Mouse (Mus musculus): Measurements from ENCODE around the gene Gm12216.

Gene Gm12216

GRCm38 (mm10) chr11:53794671-53795557 is 64.1 kb downstream of the Gm12216 start:
- peak; percentile 76 to 82 for DNase-seq

- peak; percentile 32 to 34 for DNase-seq
Observed at GRCm38 (mm10) chr11:53794015-53794414, 65.0 kb downstream of the Gm12216 start.

- no peak for DNase-seq
Observed at GRCm38 (mm10) chr11:53792986-53793385, 66.1 kb downstream of the Gm12216 start.

- no peak for DNase-seq
Observed at GRCm38 (mm10) chr11:53789277-53789676, 69.8 kb downstream of the Gm12216 start.

- no peak for DNase-seq
Observed at GRCm38 (mm10) chr11:53788196-53788595, 70.9 kb downstream of the Gm12216 start.

GRCm38 (mm10) chr11:53786058-53787031 is 72.7 kb downstream of the Gm12216 start:
- DNase-seq = peak in 1 of 2 experiments; percentile 28

GRCm38 (mm10) chr11:53785311-53785936 is 73.6 kb downstream of the Gm12216 start:
- peak; percentile 26 to 36 for DNase-seq

GRCm38 (mm10) chr11:53783288-53783687 is 75.8 kb downstream of the Gm12216 start:
- DNase-seq = no peak

GRCm38 (mm10) chr11:53781964-53782363 is 77.1 kb downstream of the Gm12216 start:
- DNase-seq = no peak

- DNase-seq = no peak
Observed at GRCm38 (mm10) chr11:53781201-53781775, 77.8 kb downstream of the Gm12216 start.

- no peak for DNase-seq
Observed at GRCm38 (mm10) chr11:53780262-53780661, 78.8 kb downstream of the Gm12216 start.

GRCm38 (mm10) chr11:53779808-53780207 is 79.2 kb downstream of the Gm12216 start:
- no peak for DNase-seq

- no peak for DNase-seq
Observed at GRCm38 (mm10) chr11:53778455-53778854, 80.6 kb downstream of the Gm12216 start.

GRCm38 (mm10) chr11:53777736-53778135 is 81.3 kb downstream of the Gm12216 start:
- no peak for DNase-seq

- DNase-seq = no peak
Observed at GRCm38 (mm10) chr11:53774659-53775255, 84.3 kb downstream of the Gm12216 start.

GRCm38 (mm10) chr11:53773641-53774360 is 85.3 kb downstream of the Gm12216 start:
- no peak for DNase-seq

GRCm38 (mm10) chr11:53773087-53773486 is 86.0 kb downstream of the Gm12216 start, which contains the start of gene Gm17334:
TSS of gene Gm17334 (minus strand) at chr11:53773187.
- no peak for DNase-seq

- no peak for DNase-seq
Observed at GRCm38 (mm10) chr11:53772536-53772935, 86.5 kb downstream of the Gm12216 start.

GRCm38 (mm10) chr11:53771001-53771744 is 87.9 kb downstream of the Gm12216 start:
- peak in 1 of 2 experiments; percentile 30 for DNase-seq

- DNase-seq = peak; percentile 71 to 83
Observed at GRCm38 (mm10) chr11:53770125-53770791, 88.8 kb downstream of the Gm12216 start.

All from thymus, postnatal 36 days (tissue).